Mouse (Mus musculus): ENCODE results near the gene Noxred1. TPM values are rescaled to one million over a fixed set of nuclear protein-coding genes. Genes with fewer than 3 reads are reported as not detected.
A peak's percentile ranks its signal among the peaks of the same experiment; 100 is the strongest.

Noxred1 gene
- polyA plus RNA-seq, 1 experiment from 2014 or later = 1.1 TPM

GRCm38 (mm10) chr12:87266827-87267603 lies 28.5 kb upstream of the Noxred1 start:
- Histone ChIP-seq H3K9me3 (no peaks in the 10 kb centered on the region), H3K27me3 (no peaks in the 10 kb centered on the region), H3K36me3 (peaks cover 43% of the 10 kb centered on the region), H3K9ac (peak overlapping the region; percentile 87), H3K4me1 (replicated peaks) (peaks cover 25% of the 10 kb centered on the region), H3K27ac (replicated peaks) (peak overlapping the region; percentile 93), H3K4me2 (peak overlapping the region; percentile 82), H3K4me3 (peak overlapping the region; percentile 74)
- WGBS = under 1% methylated on average over 31 of the region's 31 CpGs
- peak; percentile 76 for ATAC-seq (ENCODE audit: low FRiP score, low read depth)

- Histone ChIP-seq H3K27ac (replicated peaks) (peak within 1 kb of the TSS; percentile 93), H3K4me2 (peak within 1 kb of the TSS; percentile 82), H3K4me1 (replicated peaks) (peaks cover 25% of the 10 kb centered on the region), H3K9ac (peak within 1 kb of the TSS; percentile 87), H3K9me3 (no peaks in the 10 kb centered on the region), H3K27me3 (no peaks in the 10 kb centered on the region), H3K4me3 (peak within 1 kb of the TSS; percentile 74), H3K36me3 (peaks cover 43% of the 10 kb centered on the region)
- peak; percentile 99 for ATAC-seq (ENCODE audit: low FRiP score, low read depth)
- under 1% methylated on average over 31 of the region's 31 CpGs for WGBS
Observed at GRCm38 (mm10) chr12:87266108-87266826, 27.7 kb upstream of the Noxred1 start, which contains the start of the genes Vipas39 and Ahsa1. Gene Vipas39 (minus strand): TSS chr12:87266256. Gene Ahsa1 (plus strand): TSS chr12:87266479.

- 28% methylated on average over 11 of the region's 11 CpGs for WGBS
- peak overlapping the region; percentile 74 for H3K4me3 ChIP-seq
Observed at GRCm38 (mm10) chr12:87265444-87265843, 26.9 kb upstream of the Noxred1 start.

GRCm38 (mm10) chr12:87260562-87260961 lies 22.0 kb upstream of the Noxred1 start:
- Histone ChIP-seq H3K4me3 (no peak overlapping the region), H3K4me2 (no peak overlapping the region), H3K27ac (replicated peaks) (no peak overlapping the region), H3K36me3 (peaks cover 65% of the 10 kb centered on the region), H3K27me3 (no peaks in the 10 kb centered on the region), H3K4me1 (replicated peaks) (peaks cover 11% of the 10 kb centered on the region), H3K9ac (no peak overlapping the region), H3K9me3 (no peaks in the 10 kb centered on the region)
- WGBS = 93% methylated on average over 8 of the region's 8 CpGs
- ATAC-seq (ENCODE audit: low FRiP score, low read depth) = no peak

More at GRCm38 (mm10) chr12:87265444-87265843, 26.9 kb upstream of the Noxred1 start:
- H3K4me1 ChIP-seq (replicated peaks) = peaks cover 25% of the 10 kb centered on the region
- peak overlapping the region; percentile 80 for H3K9ac ChIP-seq
- H3K9me3 ChIP-seq = no peaks in the 10 kb centered on the region
- peak overlapping the region; percentile 54 for H3K4me2 ChIP-seq
- H3K36me3 ChIP-seq = peaks cover 39% of the 10 kb centered on the region
- no peak for ATAC-seq (ENCODE audit: low FRiP score, low read depth)
- H3K27me3 ChIP-seq = no peaks in the 10 kb centered on the region
- peak overlapping the region; percentile 85 for H3K27ac ChIP-seq (replicated peaks)

- H3K4me1 ChIP-seq (replicated peaks) = no peaks in the 10 kb centered on the region
- H3K4me2 ChIP-seq = no peak overlapping the region
- H3K9ac ChIP-seq = no peak overlapping the region
- no peaks in the 10 kb centered on the region for H3K9me3 ChIP-seq
- no peaks in the 10 kb centered on the region for H3K27me3 ChIP-seq
- H3K27ac ChIP-seq (replicated peaks) = no peak overlapping the region
- H3K36me3 ChIP-seq = peaks cover 83% of the 10 kb centered on the region
- no peak for ATAC-seq (ENCODE audit: low FRiP score, low read depth)
- WGBS = 96% methylated on average over 5 of the region's 5 CpGs
- no peak overlapping the region for H3K4me3 ChIP-seq
Observed at GRCm38 (mm10) chr12:87256629-87257028, 18.1 kb upstream of the Noxred1 start.

- Histone ChIP-seq H3K36me3 (peaks cover 93% of the 10 kb centered on the region), H3K4me1 (replicated peaks) (no peaks in the 10 kb centered on the region), H3K27me3 (no peaks in the 10 kb centered on the region), H3K4me3 (no peak overlapping the region), H3K4me2 (no peak overlapping the region), H3K27ac (replicated peaks) (no peak overlapping the region), H3K9ac (no peak overlapping the region), H3K9me3 (no peaks in the 10 kb centered on the region)
- no peak for ATAC-seq (ENCODE audit: low FRiP score, low read depth)
- 94% methylated on average over 6 of the region's 6 CpGs for WGBS
Observed at GRCm38 (mm10) chr12:87253878-87254277, 15.3 kb upstream of the Noxred1 start.

GRCm38 (mm10) chr12:87250161-87250560 lies 11.6 kb upstream of the Noxred1 start:
- H3K27ac ChIP-seq (replicated peaks) = no peak overlapping the region
- WGBS = 93% methylated on average over 6 of the region's 6 CpGs
- H3K4me3 ChIP-seq = no peak overlapping the region
- H3K9ac ChIP-seq = no peak overlapping the region
- H3K27me3 ChIP-seq = no peaks in the 10 kb centered on the region
- no peaks in the 10 kb centered on the region for H3K9me3 ChIP-seq
- ATAC-seq (ENCODE audit: low FRiP score, low read depth) = no peak
- H3K4me1 ChIP-seq (replicated peaks) = no peaks in the 10 kb centered on the region
- peaks cover 88% of the 10 kb centered on the region for H3K36me3 ChIP-seq
- no peak overlapping the region for H3K4me2 ChIP-seq

GRCm38 (mm10) chr12:87236882-87237483 lies 1.5 kb downstream of the Noxred1 start:
- Histone ChIP-seq H3K36me3 (peaks cover 38% of the 10 kb centered on the region), H3K27me3 (no peaks in the 10 kb centered on the region), H3K9me3 (no peaks in the 10 kb centered on the region), H3K9ac (no peak overlapping the region), H3K4me1 (replicated peaks) (no peaks in the 10 kb centered on the region), H3K4me2 (no peak overlapping the region), H3K4me3 (no peak overlapping the region), H3K27ac (replicated peaks) (no peak overlapping the region)
- 83% methylated on average over 5 of the region's 5 CpGs for WGBS
- no peak for ATAC-seq (ENCODE audit: low FRiP score, low read depth)

GRCm38 (mm10) chr12:87230379-87230895 lies 8.1 kb downstream of the Noxred1 start:
- Histone ChIP-seq H3K4me2 (no peak overlapping the region), H3K9me3 (no peaks in the 10 kb centered on the region), H3K4me1 (replicated peaks) (no peaks in the 10 kb centered on the region), H3K27ac (replicated peaks) (no peak overlapping the region), H3K36me3 (no peaks in the 10 kb centered on the region), H3K4me3 (no peak overlapping the region), H3K9ac (no peak overlapping the region), H3K27me3 (no peaks in the 10 kb centered on the region)
- ATAC-seq (ENCODE audit: low FRiP score, low read depth) = no peak

GRCm38 (mm10) chr12:87229633-87230032 lies 8.9 kb downstream of the Noxred1 start:
- WGBS = 94% methylated on average over 2 of the region's 2 CpGs
- no peaks in the 10 kb centered on the region for H3K27me3 ChIP-seq

GRCm38 (mm10) chr12:87226801-87227200 lies 11.7 kb downstream of the Noxred1 start:
- Histone ChIP-seq H3K36me3 (no peaks in the 10 kb centered on the region), H3K9ac (no peak overlapping the region), H3K9me3 (no peaks in the 10 kb centered on the region), H3K27me3 (no peaks in the 10 kb centered on the region), H3K4me1 (replicated peaks) (no peaks in the 10 kb centered on the region), H3K4me2 (no peak overlapping the region), H3K4me3 (no peak overlapping the region), H3K27ac (replicated peaks) (no peak overlapping the region)
- no peak for ATAC-seq (ENCODE audit: low FRiP score, low read depth)
- 74% methylated on average over 7 of the region's 7 CpGs for WGBS

More at GRCm38 (mm10) chr12:87229633-87230032, 8.9 kb downstream of the Noxred1 start:
- H3K27ac ChIP-seq (replicated peaks) = no peak overlapping the region
- no peak overlapping the region for H3K9ac ChIP-seq
- no peaks in the 10 kb centered on the region for H3K36me3 ChIP-seq
- H3K4me2 ChIP-seq = no peak overlapping the region
- H3K9me3 ChIP-seq = no peaks in the 10 kb centered on the region
- ATAC-seq (ENCODE audit: low FRiP score, low read depth) = no peak
- H3K4me1 ChIP-seq (replicated peaks) = no peaks in the 10 kb centered on the region
- H3K4me3 ChIP-seq = no peak overlapping the region

- Histone ChIP-seq H3K27me3 (no peaks in the 10 kb centered on the region), H3K27ac (replicated peaks) (no peak overlapping the region), H3K36me3 (no peaks in the 10 kb centered on the region), H3K4me1 (replicated peaks) (no peaks in the 10 kb centered on the region), H3K4me2 (no peak overlapping the region), H3K9me3 (no peaks in the 10 kb centered on the region), H3K9ac (no peak overlapping the region), H3K4me3 (no peak overlapping the region)
- no peak for ATAC-seq (ENCODE audit: low FRiP score, low read depth)
- WGBS = 79% methylated on average over 10 of the region's 10 CpGs
Observed at GRCm38 (mm10) chr12:87224950-87225349, 13.6 kb downstream of the Noxred1 start.
